10 mouse cellular contexts compared by ENCODE assay signal in the genomic region with DNA sequence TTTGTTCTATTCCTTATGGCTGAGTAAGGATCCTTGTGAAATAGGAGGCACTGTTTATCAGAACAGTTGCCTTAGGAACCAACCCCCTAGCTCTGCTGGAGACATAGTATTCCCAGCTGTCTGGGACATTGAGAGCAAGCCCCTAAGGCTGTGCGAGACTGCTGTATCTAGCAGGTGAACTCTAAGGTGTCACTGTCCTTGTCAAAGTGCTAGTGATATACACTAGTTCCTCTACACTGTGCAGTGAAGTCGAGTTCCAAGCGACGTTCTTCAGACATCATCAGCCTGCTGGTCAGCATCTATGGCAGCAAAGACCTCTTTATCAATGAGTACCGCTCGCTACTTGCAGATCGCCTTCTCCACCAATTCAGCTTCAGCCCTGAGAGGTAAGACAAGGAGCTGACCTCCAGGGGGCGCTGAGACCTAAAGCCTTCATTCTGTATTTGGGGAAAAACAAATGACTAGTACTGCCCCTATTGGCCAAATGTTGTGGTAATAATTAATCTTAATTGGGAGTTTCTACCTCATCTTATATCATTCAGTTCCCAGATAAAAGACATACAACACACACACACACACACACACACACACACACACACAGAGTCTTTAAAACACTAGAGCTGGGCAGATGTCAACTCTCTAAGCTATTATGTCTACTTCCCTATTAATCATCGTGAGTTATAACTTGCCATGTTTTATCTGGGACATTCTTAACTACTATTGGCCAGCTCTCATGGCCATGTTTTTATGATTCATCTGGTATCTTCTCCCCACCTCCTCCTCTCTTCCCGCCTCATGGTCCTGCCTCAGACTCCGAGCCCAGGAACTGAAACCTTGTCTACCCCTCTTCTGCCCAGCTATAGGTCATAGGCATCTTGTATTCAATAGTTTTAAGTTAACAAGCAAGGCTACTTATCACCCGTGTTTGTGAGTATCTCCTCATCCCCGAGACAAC. TPM values are rescaled to one million over a fixed set of nuclear protein-coding genes. Genes with fewer than 3 reads are reported as not detected.
DNase-seq lines count a peak whose midpoint lies in the region; ATAC-seq and TF ChIP-seq lines count a peak whose summit lies in the region.
"Had no signal": no experiment of that assay in that cellular context is flagged by ENCODE, and none has a peak within 500 bp of the region (broad histone marks: within the 10 kb centered on the region; RNA-seq: fewer than 3 reads in every experiment).

No protein-coding gene starts in this region.

- ATAC-seq in forebrain, embryonic 15.5 days (replicated peaks) = peak; percentile 57; the same call in 1 of the 2 replicates
- peak; percentile 60; the same call in 1 of the 2 replicates for ATAC-seq in kidney, embryonic 16.5 days (ENCODE audit: low FRiP score, low TSS enrichment)
- ATAC-seq in liver, embryonic 16.5 days (ENCODE audit: low read depth) = 0 out of 2 replicates have a peak, but pooled peaks have one; percentile 30
- ATAC-seq in neural tube, embryonic 14.5 days (ENCODE audit: low read depth) = peak; percentile 50; the same call in 1 of the 2 replicates

- in situ Hi-C loops in ES-E14 (cut with MboI; ENCODE audit: low sequenced_read_pairs in 2 of 2, unreplicated experiment in 2 of 2) = no loop called here

- H3K9ac ChIP-seq in ES-E14 (ENCODE audit: insufficient read depth, low read depth, low read length, poor library complexity, severe bottlenecking) = no peak overlapping the region
- no peak overlapping the region for H3K9ac ChIP-seq in forebrain, embryonic 15.5 days (replicated peaks)
- no peak overlapping the region for H3K9ac ChIP-seq in kidney, embryonic 16.5 days (replicated peaks; ENCODE audit: low read length)
- no peak overlapping the region for H3K9ac ChIP-seq in liver, embryonic 16.5 days (ENCODE audit: low read depth, low read length)
- H3K9ac ChIP-seq in neural tube, embryonic 14.5 days (replicated peaks; ENCODE audit: low read depth, low read length) = no peak overlapping the region

- 62% methylated on average over 13 of the region's 13 CpGs for WGBS in forebrain, embryonic 15.5 days
- 68% methylated on average over 13 of the region's 13 CpGs for whole genome bisulfite sequencing in kidney, embryonic 16.5 days
- WGBS in liver, embryonic 16.5 days (ENCODE audit: insufficient replicate concordance) = 54% methylated on average over 13 of the region's 13 CpGs
- WGBS in neural tube, embryonic 14.5 days = 69% methylated on average over 13 of the region's 13 CpGs

- H3K27ac ChIP-seq in ES-E14 (ENCODE audit: insufficient read depth, low read depth, low read length, poor library complexity, severe bottlenecking) = no peak overlapping the region
- no peak overlapping the region for H3K27ac ChIP-seq in forebrain, embryonic 15.5 days (replicated peaks)
- H3K27ac ChIP-seq in kidney, embryonic 16.5 days (ENCODE audit: low read length) = no peak overlapping the region
- no peak overlapping the region for H3K27ac ChIP-seq in liver, embryonic 16.5 days (ENCODE audit: low read length)
- no peak overlapping the region for H3K27ac ChIP-seq in neural tube, embryonic 14.5 days (ENCODE audit: low read depth, low read length)

- no peak overlapping the region for H3K4me3 ChIP-seq in ES-E14 (ENCODE audit: insufficient read depth in 1 of 2, low read depth in 1 of 2, low read length in 2 of 2, poor library complexity in 1 of 2, severe bottlenecking in 1 of 2)
- no peak overlapping the region for H3K4me3 ChIP-seq in forebrain, embryonic 15.5 days
- no peak overlapping the region for H3K4me3 ChIP-seq in kidney, embryonic 16.5 days (ENCODE audit: low read length)
- no peak overlapping the region for H3K4me3 ChIP-seq in liver, embryonic 16.5 days (ENCODE audit: low read depth, low read length)
- H3K4me3 ChIP-seq in neural tube, embryonic 14.5 days (ENCODE audit: low read depth, low read length) = no peak overlapping the region

- H3K9me3 ChIP-seq in ES-E14 (ENCODE audit: control insufficient read depth, insufficient read depth, low read depth, low read length) = no peaks in the 10 kb centered on the region
- no peaks in the 10 kb centered on the region for H3K9me3 ChIP-seq in forebrain, embryonic 15.5 days
- no peaks in the 10 kb centered on the region for H3K9me3 ChIP-seq in kidney, embryonic 16.5 days (ENCODE audit: low read length)
- no peaks in the 10 kb centered on the region for H3K9me3 ChIP-seq in liver, embryonic 16.5 days (replicated peaks; ENCODE audit: control insufficient read depth, low read length)
- no peaks in the 10 kb centered on the region for H3K9me3 ChIP-seq in neural tube, embryonic 14.5 days (ENCODE audit: control insufficient read depth, low read length)

- DNase-seq in B cell, adult 2 months = peak; percentile 92 to 95
- peak; percentile 95 for DNase-seq in ES-E14 (ENCODE audit: low read depth, low spot score)
- DNase-seq in cerebellum, adult 18-20 months = peak; percentile 87 to 89
- peak; percentile 90 for DNase-seq in urinary bladder, postnatal 14 days (ENCODE audit: low spot score)

- H3K36me3 ChIP-seq in ES-E14 (ENCODE audit: control insufficient read depth, insufficient read depth, low read length, poor library complexity, severe bottlenecking) = peaks cover 46% of the 10 kb centered on the region
- peaks cover 96% of the 10 kb centered on the region for H3K36me3 ChIP-seq in forebrain, embryonic 15.5 days
- peaks cover 89% of the 10 kb centered on the region for H3K36me3 ChIP-seq in kidney, embryonic 16.5 days (ENCODE audit: insufficient read depth, low read length)
- H3K36me3 ChIP-seq in liver, embryonic 16.5 days (ENCODE audit: control insufficient read depth, insufficient read depth) = peaks cover 38% of the 10 kb centered on the region
- peaks cover 71% of the 10 kb centered on the region for H3K36me3 ChIP-seq in neural tube, embryonic 14.5 days (ENCODE audit: control insufficient read depth, insufficient read depth, low read length)

- H3K4me1 ChIP-seq in ES-E14 (ENCODE audit: control insufficient read depth in 2 of 2, insufficient read depth in 2 of 2, low read length in 2 of 2, poor library complexity in 1 of 2) = no peaks in the 10 kb centered on the region
- peaks cover 1% of the 10 kb centered on the region for H3K4me1 ChIP-seq in forebrain, embryonic 15.5 days
- peaks cover 1% of the 10 kb centered on the region; the same call in 1 of the 2 replicates for H3K4me1 ChIP-seq in kidney, embryonic 16.5 days (ENCODE audit: insufficient read depth, low read length)
- H3K4me1 ChIP-seq in liver, embryonic 16.5 days (ENCODE audit: control insufficient read depth, low read depth, low read length) = no peaks in the 10 kb centered on the region
- H3K4me1 ChIP-seq in neural tube, embryonic 14.5 days (ENCODE audit: control insufficient read depth, insufficient read depth, low read length) = no peaks in the 10 kb centered on the region

- H3K4me2 ChIP-seq in forebrain, embryonic 15.5 days (replicated peaks) = no peak overlapping the region
- H3K4me2 ChIP-seq in kidney, embryonic 16.5 days (replicated peaks; ENCODE audit: low read depth, low read length) = no peak overlapping the region
- no peak overlapping the region for H3K4me2 ChIP-seq in liver, embryonic 16.5 days (ENCODE audit: low read depth, low read length)
- H3K4me2 ChIP-seq in neural tube, embryonic 14.5 days (ENCODE audit: low read depth, low read length) = no peak overlapping the region

- no peaks in the 10 kb centered on the region for H3K27me3 ChIP-seq in forebrain, embryonic 15.5 days
- no peaks in the 10 kb centered on the region for H3K27me3 ChIP-seq in kidney, embryonic 16.5 days (ENCODE audit: insufficient read depth, low read length)
- H3K27me3 ChIP-seq in liver, embryonic 16.5 days (ENCODE audit: control insufficient read depth, insufficient read depth, low read depth, low read length) = no peaks in the 10 kb centered on the region
- no peaks in the 10 kb centered on the region for H3K27me3 ChIP-seq in neural tube, embryonic 14.5 days (ENCODE audit: control insufficient read depth, insufficient read depth, low read length)

TF ChIP-seq in ES-E14, 5 proteins besides CTCF, POLR2A, EP300 and RAD21 (continues in another document):
- TF ChIP-seq ZC3H11A (IDR thresholded peaks at IDR 0.05; ENCODE audit: borderline replicate concordance, low read depth, low read length) (peak; percentile 43), ZNF384 (IDR thresholded peaks at IDR 0.05; ENCODE audit: low read depth, low read length) (no peak)

RNA-seq across cellular contexts. Expression of gene Anapc2, which starts 6.9 kb away (rescaled TPM):
- 25.2 and 30.8 TPM in 2 replicates for total RNA-seq in ES-E14 (2012; rRNA removed)
- polyA plus RNA-seq in forebrain, embryonic 15.5 days (2015; fragmentation: Nextera tagmentation; extraction: Ambion mirVana) = 148 and 150 TPM in 2 replicates
- 146 and 152 TPM in 2 replicates for polyA plus RNA-seq in kidney, embryonic 16.5 days (2015; fragmentation: Nextera tagmentation; extraction: Ambion mirVana)
- polyA plus RNA-seq in liver, embryonic 16.5 days (2015; fragmentation: Nextera tagmentation; extraction: Ambion mirVana) = 40.1 and 40.5 TPM in 2 replicates
- 110 and 116 TPM in 2 replicates for polyA plus RNA-seq in neural tube, embryonic 14.5 days (2014; fragmentation: Nextera tagmentation; extraction: Ambion mirVana)

RNA-seq across cellular contexts. Expression of gene Ssna1, which starts 7.0 kb away (rescaled TPM):
- total RNA-seq in ES-E14 (2012; rRNA removed) = 52.4 and 70.6 TPM in 2 replicates
- polyA plus RNA-seq in forebrain, embryonic 15.5 days (2015; fragmentation: Nextera tagmentation; extraction: Ambion mirVana) = 209 and 225 TPM in 2 replicates
- 209 and 211 TPM in 2 replicates for polyA plus RNA-seq in kidney, embryonic 16.5 days (2015; fragmentation: Nextera tagmentation; extraction: Ambion mirVana)
- 94.7 and 111 TPM in 2 replicates for polyA plus RNA-seq in liver, embryonic 16.5 days (2015; fragmentation: Nextera tagmentation; extraction: Ambion mirVana)
- polyA plus RNA-seq in neural tube, embryonic 14.5 days (2014; fragmentation: Nextera tagmentation; extraction: Ambion mirVana) = 177 and 182 TPM in 2 replicates

RNA-seq across cellular contexts. Expression of gene Tmem210, which starts 8.7 kb away (rescaled TPM):
- total RNA-seq in ES-E14 (2012; rRNA removed) = not detected in 2 replicates
- polyA plus RNA-seq in forebrain, embryonic 15.5 days (2015; fragmentation: Nextera tagmentation; extraction: Ambion mirVana) = not detected in 2 replicates
- not detected in 2 replicates for polyA plus RNA-seq in kidney, embryonic 16.5 days (2015; fragmentation: Nextera tagmentation; extraction: Ambion mirVana)
- polyA plus RNA-seq in liver, embryonic 16.5 days (2015; fragmentation: Nextera tagmentation; extraction: Ambion mirVana) = not detected in 2 replicates
- not detected in 2 replicates for polyA plus RNA-seq in neural tube, embryonic 14.5 days (2014; fragmentation: Nextera tagmentation; extraction: Ambion mirVana)
- total RNA-seq: gastrocnemius, postnatal 4 days had no signal
- polyA plus RNA-seq: stomach, embryonic 14.5 days had no signal

RNA-seq across cellular contexts. Expression of gene Lrrc26, which starts 10.5 kb away (rescaled TPM):
- total RNA-seq in ES-E14 (2012; rRNA removed) = 0.21 TPM in 1 of 2 replicates, not detected in the other
- polyA plus RNA-seq in forebrain, embryonic 15.5 days (2015; fragmentation: Nextera tagmentation; extraction: Ambion mirVana) = not detected in 2 replicates
- polyA plus RNA-seq in kidney, embryonic 16.5 days (2015; fragmentation: Nextera tagmentation; extraction: Ambion mirVana) = not detected in 2 replicates
- polyA plus RNA-seq in liver, embryonic 16.5 days (2015; fragmentation: Nextera tagmentation; extraction: Ambion mirVana) = not detected in 2 replicates
- 0.45 TPM in 1 of 2 replicates, not detected in the other for polyA plus RNA-seq in neural tube, embryonic 14.5 days (2014; fragmentation: Nextera tagmentation; extraction: Ambion mirVana)
- total RNA-seq: gastrocnemius, postnatal 4 days had no signal

RNA-seq across cellular contexts. Expression of gene Tprn, which starts 16.8 kb away (rescaled TPM):
- 21.6 and 31.4 TPM in 2 replicates for total RNA-seq in ES-E14 (2012; rRNA removed)
- polyA plus RNA-seq in forebrain, embryonic 15.5 days (2015; fragmentation: Nextera tagmentation; extraction: Ambion mirVana) = 15.6 and 16.5 TPM in 2 replicates
- 12.0 and 12.1 TPM in 2 replicates for polyA plus RNA-seq in kidney, embryonic 16.5 days (2015; fragmentation: Nextera tagmentation; extraction: Ambion mirVana)
- 3.7 and 4.7 TPM in 2 replicates for polyA plus RNA-seq in liver, embryonic 16.5 days (2015; fragmentation: Nextera tagmentation; extraction: Ambion mirVana)
- 11.5 and 12.3 TPM in 2 replicates for polyA plus RNA-seq in neural tube, embryonic 14.5 days (2014; fragmentation: Nextera tagmentation; extraction: Ambion mirVana)
